Mouse (Mus musculus) hindbrain, embryonic 14.5 days (tissue): ENCODE results near the gene Apbb2. TPM values are rescaled to one million over a fixed set of nuclear protein-coding genes. Genes with fewer than 3 reads are reported as not detected.

Experiments
- ATAC-seq: fragments of 200-750 bp; cut with Nextera tagmentation; 2 replicates; pipeline ENCODE4 v1.8.0; 2017; ENCODE audit warnings: moderate number of reproducible peaks, mild to moderate bottlenecking, moderate TSS enrichment, moderate library complexity; ENCODE audit not compliant: low FRiP score
- DNase-seq: peaks from one replicate; pipeline ENCODE4 v3.0.0-alpha.2; 2015; ENCODE audit warnings: low spot score
- H3K27ac ChIP-seq: fragments of 300-500 bp; sonication (generic); 2 replicates; pipeline ENCODE4 v1.5.1; 2014; ENCODE audit warnings: mild to moderate bottlenecking, moderate library complexity
- H3K27me3 ChIP-seq: fragments of 300-500 bp; sonication (generic); 2 replicates; pipeline ENCODE4 v1.6.1; 2014; ENCODE audit warnings: mild to moderate bottlenecking, low read length, mixed read lengths; ENCODE audit not compliant: control insufficient read depth, insufficient read depth
- H3K36me3 ChIP-seq: fragments of 300-500 bp; sonication (generic); replicated peaks from 2 replicates; pipeline ENCODE4 v1.6.1; 2014; ENCODE audit not compliant: control insufficient read depth, insufficient read depth
- H3K4me1 ChIP-seq: fragments of 300-500 bp; sonication (generic); replicated peaks from 2 replicates; pipeline ENCODE4 v1.6.1; 2014; ENCODE audit warnings: antibody characterized with exemption, low read length, mixed read lengths; ENCODE audit not compliant: control insufficient read depth, insufficient read depth
- H3K4me2 ChIP-seq: fragments of 300-500 bp; sonication (generic); replicated peaks from 2 replicates; pipeline ENCODE4 v1.6.1; 2014; ENCODE audit warnings: mild to moderate bottlenecking, moderate library complexity
- H3K4me3 ChIP-seq: fragments of 300-500 bp; sonication (generic); replicated peaks from 2 replicates; pipeline ENCODE4 v1.5.1; 2014; ENCODE audit warnings: mild to moderate bottlenecking, low read length
- H3K9ac ChIP-seq: fragments of 300-500 bp; sonication (generic); 2 replicates; pipeline ENCODE4 v1.6.1; 2014
- H3K9me3 ChIP-seq: fragments of 300-500 bp; sonication (generic); 2 replicates; pipeline ENCODE4 v1.6.1; 2016; ENCODE audit warnings: low read length; ENCODE audit not compliant: control insufficient read depth
- WGBS: fragments of 180-500 bp; shearing (Covaris S2); extraction: QIAGEN DNeasy Blood & Tissue Kit; methylation state at CpG from one replicate; pipeline ENCODE4 v1.1.7; 2014; 5-methylcytosine and 5-hydroxymethylcytosine counted together
- polyA plus RNA-seq: library from polyadenylated mRNA; unstranded; fragments of >200 nt; fragmentation: Nextera tagmentation; extraction: Ambion mirVana; gene quantifications from 2 replicates; pipeline ENCODE4 v1.2.1, GENCODE M21; 2014

Gene Apbb2
- polyA plus RNA-seq, 1 experiment from 2014 or later, result 113 TPM

- Histone ChIP-seq H3K4me3 (no peak overlapping the region), H3K9me3 (no peaks in the 10 kb centered on the region), H3K4me1 (peaks cover 27% of the 10 kb centered on the region), H3K27me3 (no peaks in the 10 kb centered on the region), H3K36me3 (no peaks in the 10 kb centered on the region), H3K9ac (no peak overlapping the region), H3K27ac (no peak overlapping the region; the same call in 1 of the 2 replicates), H3K4me2 (no peak overlapping the region)
- ATAC-seq, result no peak
- 69% methylated on average over 4 of the region's 4 CpGs for WGBS
- no peak for DNase-seq
These were observed 121.7 kb downstream of the Apbb2 start for GRCm38 (mm10) chr5:66496881-66497360.

GRCm38 (mm10) chr5:66494651-66495050 lies 123.9 kb downstream of the Apbb2 start:
- no peak for DNase-seq
- Histone ChIP-seq H3K9me3 (no peaks in the 10 kb centered on the region), H3K4me2 (no peak overlapping the region), H3K36me3 (no peaks in the 10 kb centered on the region), H3K27me3 (no peaks in the 10 kb centered on the region), H3K4me3 (no peak overlapping the region), H3K9ac (no peak overlapping the region), H3K4me1 (peaks cover 39% of the 10 kb centered on the region), H3K27ac (no peak overlapping the region)
- 57% methylated on average over 4 of the region's 4 CpGs for WGBS
- no peak for ATAC-seq

GRCm38 (mm10) chr5:66492563-66492960 lies 126.0 kb downstream of the Apbb2 start:
- Histone ChIP-seq H3K27me3 (no peaks in the 10 kb centered on the region), H3K9ac (no peak overlapping the region), H3K9me3 (no peaks in the 10 kb centered on the region), H3K4me3 (no peak overlapping the region), H3K27ac (peak overlapping the region; percentile 44), H3K36me3 (no peaks in the 10 kb centered on the region), H3K4me2 (no peak overlapping the region), H3K4me1 (peaks cover 34% of the 10 kb centered on the region)
- DNase-seq, result no peak
- WGBS, result 60% methylated on average over 4 of the region's 4 CpGs
- ATAC-seq, result no peak

GRCm38 (mm10) chr5:66491907-66492562 lies 126.5 kb downstream of the Apbb2 start:
- H3K4me1 ChIP-seq, result peaks cover 32% of the 10 kb centered on the region
- no peak overlapping the region for H3K4me3 ChIP-seq
- H3K4me2 ChIP-seq, result no peak overlapping the region
- DNase-seq, result no peak
- 36% methylated on average over 14 of the region's 14 CpGs for WGBS
- no peaks in the 10 kb centered on the region for H3K9me3 ChIP-seq
- H3K27me3 ChIP-seq, result no peaks in the 10 kb centered on the region
- H3K27ac ChIP-seq, result peak overlapping the region; percentile 44
- 0 out of 2 replicates have a peak, but pooled peaks have one; percentile 21 for ATAC-seq
- H3K36me3 ChIP-seq, result no peaks in the 10 kb centered on the region
- H3K9ac ChIP-seq, result no peak overlapping the region

GRCm38 (mm10) chr5:66486028-66486427 lies 132.6 kb downstream of the Apbb2 start:
- H3K4me2 ChIP-seq, result no peak overlapping the region
- no peak for DNase-seq
- no peaks in the 10 kb centered on the region for H3K36me3 ChIP-seq
- no peaks in the 10 kb centered on the region for H3K9me3 ChIP-seq
- H3K4me3 ChIP-seq, result no peak overlapping the region
- ATAC-seq, result no peak
- WGBS, result 58% methylated on average over 7 of the region's 7 CpGs
- H3K27ac ChIP-seq, result peak overlapping the region; percentile 44; the same call in 1 of the 2 replicates
- no peak overlapping the region for H3K9ac ChIP-seq
- H3K4me1 ChIP-seq, result peaks cover 23% of the 10 kb centered on the region
- H3K27me3 ChIP-seq, result no peaks in the 10 kb centered on the region

GRCm38 (mm10) chr5:66476266-66476665 lies 142.3 kb downstream of the Apbb2 start:
- Histone ChIP-seq H3K36me3 (no peaks in the 10 kb centered on the region), H3K4me2 (no peak overlapping the region), H3K9ac (no peak overlapping the region), H3K9me3 (no peaks in the 10 kb centered on the region), H3K27ac (no peak overlapping the region), H3K4me1 (peaks cover 5% of the 10 kb centered on the region; the same call in 1 of the 2 replicates), H3K27me3 (no peaks in the 10 kb centered on the region), H3K4me3 (no peak overlapping the region)
- ATAC-seq (no peak), DNase-seq (no peak)
- WGBS, result 81% methylated on average over 10 of the region's 10 CpGs

GRCm38 (mm10) chr5:66475824-66476223 lies 142.8 kb downstream of the Apbb2 start:
- H3K27ac ChIP-seq, result no peak overlapping the region
- H3K9me3 ChIP-seq, result no peaks in the 10 kb centered on the region
- 92% methylated on average over 6 of the region's 6 CpGs for WGBS
- peaks cover 5% of the 10 kb centered on the region; the same call in 1 of the 2 replicates for H3K4me1 ChIP-seq
- no peak overlapping the region for H3K9ac ChIP-seq
- ATAC-seq (no peak), DNase-seq (no peak)
- H3K4me2 ChIP-seq, result no peak overlapping the region
- no peaks in the 10 kb centered on the region for H3K27me3 ChIP-seq
- no peak overlapping the region for H3K4me3 ChIP-seq
- no peaks in the 10 kb centered on the region for H3K36me3 ChIP-seq

- WGBS, result 60% methylated on average over 11 of the region's 11 CpGs
- Histone ChIP-seq H3K9me3 (no peaks in the 10 kb centered on the region), H3K27me3 (no peaks in the 10 kb centered on the region), H3K4me1 (peaks cover 5% of the 10 kb centered on the region; the same call in 1 of the 2 replicates), H3K27ac (peak overlapping the region; percentile 43), H3K36me3 (no peaks in the 10 kb centered on the region), H3K4me2 (no peak overlapping the region), H3K9ac (0 out of 2 replicates have a peak overlapping the region, but pooled peaks have one; percentile 7), H3K4me3 (no peak overlapping the region)
- no peak for DNase-seq
- peak; percentile 44; the same call in 1 of the 2 replicates for ATAC-seq
These were observed 144.4 kb downstream of the Apbb2 start for GRCm38 (mm10) chr5:66474153-66474552.

- WGBS, result 17% methylated on average over 12 of the region's 12 CpGs
- H3K27me3 ChIP-seq, result no peaks in the 10 kb centered on the region
- 0 out of 2 replicates have a peak overlapping the region, but pooled peaks have one; percentile 3 for H3K9ac ChIP-seq
- H3K9me3 ChIP-seq, result no peaks in the 10 kb centered on the region
- peak; percentile 63 for DNase-seq
- no peak overlapping the region for H3K4me3 ChIP-seq
- no peak overlapping the region for H3K4me2 ChIP-seq
- H3K27ac ChIP-seq, result peak overlapping the region; percentile 48
- peaks cover 5% of the 10 kb centered on the region; the same call in 1 of the 2 replicates for H3K4me1 ChIP-seq
- ATAC-seq, result peak; percentile 79
- no peaks in the 10 kb centered on the region for H3K36me3 ChIP-seq
These were observed 145.0 kb downstream of the Apbb2 start for GRCm38 (mm10) chr5:66473599-66473998.
